9 mouse cellular contexts compared by ENCODE assay signal in the genomic region with DNA sequence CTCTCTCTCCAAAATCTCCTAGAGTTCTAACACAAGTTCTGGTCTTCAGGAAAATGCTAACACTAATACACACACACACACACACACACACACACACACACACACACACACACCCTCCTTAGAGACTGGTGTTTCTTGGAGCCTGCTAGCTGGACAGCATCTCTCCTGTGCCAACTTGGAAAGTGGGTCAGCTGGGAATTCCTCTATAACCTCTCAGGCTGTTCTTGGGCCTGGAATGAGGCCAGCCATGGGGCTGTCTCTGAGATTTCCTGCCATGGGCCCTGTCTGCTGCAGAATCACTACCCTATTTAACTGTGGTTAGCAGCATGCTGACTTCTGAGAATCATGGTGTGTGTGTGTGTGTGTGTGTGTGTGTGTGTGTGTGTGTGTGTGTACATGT. TPM values are rescaled to one million over a fixed set of nuclear protein-coding genes. Genes with fewer than 3 reads are reported as not detected.
DNase-seq lines count a peak whose midpoint lies in the region; ATAC-seq and TF ChIP-seq lines count a peak whose summit lies in the region.
"Had no signal": no experiment of that assay in that cellular context is flagged by ENCODE, and none has a peak within 500 bp of the region (broad histone marks: within the 10 kb centered on the region; RNA-seq: fewer than 3 reads in every experiment).

No protein-coding gene starts in this region.

- TF ChIP-seq CTCF in lung, embryonic 14.5 days (IDR thresholded peaks at IDR 0.05; ENCODE audit: low read depth) = no peak

- no peaks in the 10 kb centered on the region for H3K4me1 ChIP-seq in embryonic facial prominence, embryonic 14.5 days (ENCODE audit: control insufficient read depth, insufficient read depth, low read length)
- H3K4me1 ChIP-seq in embryonic facial prominence, embryonic 10.5 days = peaks cover 13% of the 10 kb centered on the region; the same call in 1 of the 2 replicates
- peaks cover 7% of the 10 kb centered on the region; the same call in 1 of the 2 replicates for H3K4me1 ChIP-seq in lung, embryonic 14.5 days (ENCODE audit: insufficient read depth)

- no peaks in the 10 kb centered on the region for H3K9me3 ChIP-seq in embryonic facial prominence, embryonic 14.5 days (ENCODE audit: control insufficient read depth, low read length)
- H3K9me3 ChIP-seq in embryonic facial prominence, embryonic 10.5 days = no peaks in the 10 kb centered on the region
- no peaks in the 10 kb centered on the region for H3K9me3 ChIP-seq in lung, embryonic 14.5 days (ENCODE audit: low read depth, low read length)

- no peak overlapping the region for H3K27ac ChIP-seq in embryonic facial prominence, embryonic 14.5 days (replicated peaks; ENCODE audit: low read depth, low read length)
- no peak overlapping the region for H3K27ac ChIP-seq in embryonic facial prominence, embryonic 10.5 days (replicated peaks)
- 0 out of 2 replicates have a peak overlapping the region, but pooled peaks have one; percentile 12 for H3K27ac ChIP-seq in lung, embryonic 14.5 days (ENCODE audit: low read depth)

- DNase-seq in embryonic facial prominence, embryonic 14.5 days (ENCODE audit: low spot score) = peak; percentile 56
- DNase-seq in embryonic facial prominence, embryonic 10.5 days (ENCODE audit: low spot score) = no peak
- DNase-seq in layer of hippocampus, adult 9-11 months = peak; percentile 72
- DNase-seq in layer of hippocampus, postnatal 25 days (ENCODE audit: extremely low spot score in 1 of 2, low spot score in 1 of 2) = no peak
- peak; percentile 40 for DNase-seq in cerebellum, adult 11-12 months
- DNase-seq in lung, embryonic 14.5 days = peak; percentile 78
- no peak for DNase-seq in spleen, adult 18-20 months
- DNase-seq in ovary, adult 18-20 months (ENCODE audit: low spot score) = no peak

- H3K36me3 ChIP-seq in embryonic facial prominence, embryonic 14.5 days (ENCODE audit: control insufficient read depth, insufficient read depth, low read length) = no peaks in the 10 kb centered on the region
- no peaks in the 10 kb centered on the region for H3K36me3 ChIP-seq in embryonic facial prominence, embryonic 10.5 days (replicated peaks)
- no peaks in the 10 kb centered on the region for H3K36me3 ChIP-seq in lung, embryonic 14.5 days (ENCODE audit: insufficient read depth)

- H3K4me3 ChIP-seq in embryonic facial prominence, embryonic 14.5 days (ENCODE audit: low read depth, low read length) = no peak overlapping the region
- H3K4me3 ChIP-seq in embryonic facial prominence, embryonic 10.5 days = no peak overlapping the region
- H3K4me3 ChIP-seq in lung, embryonic 14.5 days (ENCODE audit: low read depth, low read length) = no peak overlapping the region

- no peak for ATAC-seq in embryonic facial prominence, embryonic 14.5 days (ENCODE audit: low read depth)
- ATAC-seq in lung, embryonic 14.5 days (ENCODE audit: insufficient read depth) = no peak

- no peak overlapping the region for H3K9ac ChIP-seq in embryonic facial prominence, embryonic 14.5 days (ENCODE audit: low read depth, low read length)
- H3K9ac ChIP-seq in lung, embryonic 14.5 days = no peak overlapping the region

- no peaks in the 10 kb centered on the region for H3K27me3 ChIP-seq in embryonic facial prominence, embryonic 14.5 days (replicated peaks; ENCODE audit: control insufficient read depth, insufficient read depth, low read length)
- H3K27me3 ChIP-seq in embryonic facial prominence, embryonic 10.5 days (replicated peaks; ENCODE audit: low read depth, poor library complexity, severe bottlenecking) = 0 out of 2 replicates have a peak, but pooled peaks cover 4% of the 10 kb centered on the region
- H3K27me3 ChIP-seq in lung, embryonic 14.5 days (ENCODE audit: insufficient read depth, low read length) = no peaks in the 10 kb centered on the region

- H3K4me2 ChIP-seq in embryonic facial prominence, embryonic 14.5 days (ENCODE audit: low read depth, low read length) = no peak overlapping the region
- no peak overlapping the region for H3K4me2 ChIP-seq in lung, embryonic 14.5 days

RNA-seq across cellular contexts. Expression of gene Tekt5, which starts 40.3 kb away (rescaled TPM):
- polyA plus RNA-seq in embryonic facial prominence, embryonic 14.5 days (2014; fragmentation: Nextera tagmentation; extraction: Ambion mirVana) = 2.3 and 3.9 TPM in 2 replicates
- 0.07 TPM in 1 of 2 replicates, not detected in the other for polyA plus RNA-seq in embryonic facial prominence, embryonic 10.5 days (2016; fragmentation: Nextera tagmentation; extraction: Ambion mirVana)
- total RNA-seq in layer of hippocampus, postnatal 25 days (2021) = 1 to 10 TPM; 6.6 TPM
- polyA plus RNA-seq in lung, embryonic 14.5 days (2014; fragmentation: Nextera tagmentation; extraction: Ambion mirVana) = 0.67 and 1.2 TPM in 2 replicates
- polyA plus RNA-seq: C2C12 had no signal

RNA-seq across cellular contexts. Expression of gene Emp2, which starts 41.2 kb away (rescaled TPM):
- 35.4 and 38.6 TPM in 2 replicates for polyA plus RNA-seq in embryonic facial prominence, embryonic 14.5 days (2014; fragmentation: Nextera tagmentation; extraction: Ambion mirVana)
- polyA plus RNA-seq in embryonic facial prominence, embryonic 10.5 days (2016; fragmentation: Nextera tagmentation; extraction: Ambion mirVana) = 2.1 and 3.2 TPM in 2 replicates
- total RNA-seq in layer of hippocampus, postnatal 25 days (2021) = 10 to 100 TPM; 18.4 to 19.1 TPM
- 38.3 and 44.6 TPM in 2 replicates for polyA plus RNA-seq in lung, embryonic 14.5 days (2014; fragmentation: Nextera tagmentation; extraction: Ambion mirVana)

RNA-seq across cellular contexts. Expression of gene Nubp1, which starts 56.7 kb away (rescaled TPM):
- polyA plus RNA-seq in embryonic facial prominence, embryonic 14.5 days (2014; fragmentation: Nextera tagmentation; extraction: Ambion mirVana) = 49.0 and 52.6 TPM in 2 replicates
- 88.3 and 89.9 TPM in 2 replicates for polyA plus RNA-seq in embryonic facial prominence, embryonic 10.5 days (2016; fragmentation: Nextera tagmentation; extraction: Ambion mirVana)
- 10 to 100 TPM; 16.5 to 17.6 TPM for total RNA-seq in layer of hippocampus, postnatal 25 days (2021)
- 82.8 and 83.6 TPM in 2 replicates for polyA plus RNA-seq in lung, embryonic 14.5 days (2014; fragmentation: Nextera tagmentation; extraction: Ambion mirVana)

Comparison
In these comparisons a context has a peak if more than half of its experiments do, and no peak if none do; other contexts are left out.
1. DNase-seq: peak in embryonic facial prominence, embryonic 14.5 days (single experiment), layer of hippocampus, adult 9-11 months (single experiment), cerebellum, adult 11-12 months (single experiment) and lung, embryonic 14.5 days (single experiment); none in embryonic facial prominence, embryonic 10.5 days (single experiment), layer of hippocampus, postnatal 25 days (0 of 2), spleen, adult 18-20 months (0 of 2) and ovary, adult 18-20 months (single experiment).